Mouse (Mus musculus) monocyte, adult 5-6 weeks (primary cell): ENCODE results near the gene Carhsp1. TPM values are rescaled to one million over a fixed set of nuclear protein-coding genes. Genes with fewer than 3 reads are reported as not detected.

Source experiments
- ATAC-seq: fragments of 153-309, 156-312 bp; replicated peaks from 2 replicates; pipeline ENCODE4 v1.8.0; 2017; ENCODE audit warnings: mild to moderate bottlenecking; ENCODE audit not compliant: low TSS enrichment, insufficient number of reproducible peaks, severe bottlenecking, poor library complexity, low FRiP score
- total RNA-seq: library from RNA; stranded (forward); fragments of 200-1000, 200-491, 200-594 nt; gene quantifications from 3 replicates; pipeline ENCODE4 v1.2.3, GENCODE M21; 2017

Gene Carhsp1
- total RNA-seq, 1 experiment from 2014 or later = 21.1 TPM

DNA sequence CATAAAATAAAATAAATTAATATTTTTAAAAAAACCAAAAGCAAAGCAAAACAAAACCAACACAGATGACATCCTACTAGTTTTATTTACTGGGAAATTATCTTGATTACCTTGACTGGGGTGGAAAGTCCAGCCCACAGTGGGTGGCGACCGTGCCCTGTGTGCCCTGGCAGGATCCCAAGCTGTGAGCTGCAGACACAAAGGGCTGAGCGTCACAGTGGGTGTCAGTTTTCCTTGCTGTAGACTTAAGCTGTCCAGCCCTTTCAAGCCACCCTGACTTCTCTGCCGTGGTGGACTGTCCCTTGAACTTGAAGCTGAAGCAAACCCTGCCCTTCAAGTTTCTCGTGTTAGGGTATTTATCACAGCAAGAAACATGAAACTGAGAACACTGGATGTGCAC lies 6.1 kb upstream of the Carhsp1 start:
- no peak for ATAC-seq

- ATAC-seq = no peak
These were observed 4.8 kb upstream of the Carhsp1 start for GRCm38 (mm10) chr16:8676800-8677199.

GRCm38 (mm10) chr16:8676228-8676627 lies 4.3 kb upstream of the Carhsp1 start:
- no peak for ATAC-seq

- no peak for ATAC-seq
These were observed 3.6 kb upstream of the Carhsp1 start for GRCm38 (mm10) chr16:8675559-8675958.

DNA sequence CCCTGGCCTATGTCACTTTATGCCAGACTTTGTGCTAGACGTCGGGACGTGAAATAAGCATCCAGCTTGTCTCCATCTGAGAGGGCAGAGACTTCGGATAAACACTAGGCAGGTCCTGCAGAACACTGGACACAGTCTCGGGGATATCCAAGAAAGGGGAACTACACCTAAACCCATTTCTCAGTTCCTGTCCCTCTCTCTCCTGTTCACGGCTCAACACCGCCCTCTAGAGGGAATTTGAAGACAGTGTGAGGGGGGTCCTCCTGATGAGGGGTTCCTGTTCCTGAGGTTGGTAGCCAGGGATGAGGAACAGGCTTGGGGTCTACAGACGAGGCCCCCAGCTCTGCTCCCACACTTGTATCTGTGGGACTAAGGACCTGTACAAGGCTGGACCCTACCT lies 2.2 kb upstream of the Carhsp1 start:
- ATAC-seq = peak; percentile 56

DNA sequence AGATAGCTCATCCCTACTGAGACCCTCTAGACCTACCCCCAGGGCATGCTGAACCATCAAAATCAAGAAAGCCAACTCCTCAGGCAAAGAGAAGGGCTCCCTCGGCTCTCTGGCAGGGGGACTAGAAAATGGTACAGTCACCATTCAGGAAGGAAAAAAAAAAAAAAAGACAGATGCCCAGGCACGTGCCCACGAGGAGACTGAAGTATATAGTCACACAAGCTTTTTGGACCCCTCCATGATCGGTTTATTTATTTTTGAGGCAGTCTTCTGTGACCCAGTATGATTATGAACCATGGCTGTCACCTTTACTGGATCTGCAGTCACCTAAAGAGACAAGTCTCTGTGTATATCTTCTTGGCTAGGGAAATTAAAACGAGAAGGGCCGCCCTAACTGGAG lies 1.4 kb upstream of the Carhsp1 start:
- ATAC-seq = no peak

GRCm38 (mm10) chr16:8672811-8673210 lies 856 bp upstream of the Carhsp1 start:
- no peak for ATAC-seq

- no peak for ATAC-seq
These were observed 364 bp upstream of the Carhsp1 start for GRCm38 (mm10) chr16:8672350-8672687.

GRCm38 (mm10) chr16:8670041-8671035 lies 1.6 kb downstream of the Carhsp1 start:
- no peak for ATAC-seq

DNA sequence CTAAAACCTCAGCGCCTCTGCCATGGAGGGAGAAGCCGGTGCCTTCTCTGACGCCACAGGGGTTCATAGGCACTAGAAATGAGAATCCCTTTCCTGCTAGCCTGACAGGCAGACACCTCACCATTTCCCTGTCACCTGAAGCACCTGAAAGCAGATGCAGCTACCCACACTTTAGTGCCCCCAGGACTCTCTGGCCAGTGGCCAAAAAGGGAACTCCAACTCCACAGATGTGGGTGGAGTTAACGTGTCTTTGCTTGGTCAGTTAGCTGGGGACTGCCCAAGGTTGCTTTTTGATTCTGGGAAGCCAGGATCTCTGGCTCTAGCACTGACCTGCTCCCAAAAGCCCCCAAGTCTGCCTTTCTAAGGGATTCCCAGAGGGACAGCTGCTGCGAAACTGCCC lies 2.5 kb downstream of the Carhsp1 start:
- no peak for ATAC-seq

DNA sequence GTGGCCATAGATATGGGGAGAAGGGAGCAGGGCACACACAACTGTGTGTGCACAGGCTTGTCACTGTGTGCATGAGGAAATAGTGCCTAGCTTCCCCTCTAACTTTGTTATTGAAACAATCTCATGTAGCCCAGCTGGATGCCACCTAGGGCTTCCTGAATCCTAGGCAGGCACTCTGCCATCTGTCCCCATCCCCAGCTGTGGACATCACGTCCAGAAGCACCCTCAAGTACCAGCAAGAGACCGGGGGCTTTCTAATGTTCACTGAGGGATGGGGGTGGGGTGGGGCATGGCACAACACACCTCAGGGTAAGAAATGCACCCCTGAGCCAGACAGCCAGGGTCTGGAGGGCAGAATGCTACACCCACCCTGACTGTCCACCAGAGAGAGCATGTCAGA lies 3.6 kb downstream of the Carhsp1 start:
- ATAC-seq = no peak

DNA sequence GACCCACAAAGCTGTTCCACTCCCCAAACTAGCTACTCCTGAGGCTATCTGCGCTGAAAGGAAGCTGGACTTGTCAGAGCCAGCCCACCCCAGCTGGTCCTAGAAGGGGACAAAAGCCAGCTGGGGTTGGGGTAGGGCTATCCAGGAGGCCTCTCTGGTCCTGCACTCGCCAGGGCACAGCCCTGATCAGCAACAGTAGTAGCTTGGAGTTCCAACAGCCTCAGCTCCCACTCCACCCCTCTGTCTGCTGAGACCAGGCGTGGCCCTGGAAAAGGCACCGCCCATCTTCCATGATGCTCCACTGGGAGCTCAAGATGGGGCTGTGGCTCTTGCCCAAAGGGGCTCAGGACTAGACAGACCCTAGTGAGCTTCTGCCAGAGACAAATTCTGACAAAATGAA lies 4.1 kb downstream of the Carhsp1 start:
- ATAC-seq = no peak

GRCm38 (mm10) chr16:8667261-8667660 lies 4.7 kb downstream of the Carhsp1 start:
- ATAC-seq = peak; percentile 41

- no peak for ATAC-seq
These were observed 5.5 kb downstream of the Carhsp1 start for GRCm38 (mm10) chr16:8666452-8666851.

DNA sequence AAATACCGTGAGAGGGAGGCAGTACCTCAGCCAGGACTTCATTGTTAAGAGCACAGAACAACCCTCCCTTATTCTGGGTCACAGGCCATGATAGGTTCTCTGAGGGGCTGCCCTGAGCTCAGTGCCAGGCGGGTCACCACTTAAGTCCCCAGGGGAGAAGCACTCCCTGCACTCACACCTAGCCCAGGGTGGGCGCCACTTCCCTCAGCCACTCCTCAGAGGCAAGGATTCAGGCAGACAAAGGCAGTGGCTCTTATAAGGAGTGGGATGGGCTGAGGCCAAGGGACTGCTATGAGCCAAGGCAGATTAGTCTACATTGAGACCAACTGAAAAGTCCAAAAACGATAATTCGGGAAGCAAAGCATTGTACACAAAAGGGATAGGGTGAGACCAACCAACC lies 6.6 kb downstream of the Carhsp1 start:
- ATAC-seq = no peak

- ATAC-seq = no peak
These were observed 8.1 kb downstream of the Carhsp1 start for GRCm38 (mm10) chr16:8663606-8664539.

- no peak for ATAC-seq
These were observed 8.9 kb downstream of the Carhsp1 start for GRCm38 (mm10) chr16:8663022-8663421.

GRCm38 (mm10) chr16:8658764-8659163 lies 13.2 kb downstream of the Carhsp1 start:
- ATAC-seq = no peak

DNA sequence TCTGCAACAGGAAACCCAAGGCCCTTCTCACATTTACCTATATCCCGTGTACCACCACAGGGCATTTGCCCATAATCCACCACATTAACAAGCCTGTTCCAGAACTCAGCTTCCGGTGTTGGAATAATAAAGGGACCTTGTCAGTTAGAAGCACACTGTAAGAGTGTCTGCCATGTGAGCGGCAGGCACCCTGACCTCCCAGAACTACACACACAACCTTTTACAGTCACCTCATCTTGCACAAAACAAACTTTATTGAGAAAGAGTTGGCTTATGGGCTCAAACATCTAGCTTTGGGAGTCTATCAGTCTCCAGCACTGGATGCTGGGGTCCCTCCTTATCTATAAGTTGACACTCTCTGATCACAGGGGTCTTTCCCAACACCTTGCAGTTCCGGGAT lies 13.6 kb downstream of the Carhsp1 start:
- ATAC-seq = no peak

GRCm38 (mm10) chr16:8656256-8656655 lies 15.7 kb downstream of the Carhsp1 start:
- ATAC-seq = no peak
